20 mouse cellular contexts compared by ENCODE assay signal in the genomic region with DNA sequence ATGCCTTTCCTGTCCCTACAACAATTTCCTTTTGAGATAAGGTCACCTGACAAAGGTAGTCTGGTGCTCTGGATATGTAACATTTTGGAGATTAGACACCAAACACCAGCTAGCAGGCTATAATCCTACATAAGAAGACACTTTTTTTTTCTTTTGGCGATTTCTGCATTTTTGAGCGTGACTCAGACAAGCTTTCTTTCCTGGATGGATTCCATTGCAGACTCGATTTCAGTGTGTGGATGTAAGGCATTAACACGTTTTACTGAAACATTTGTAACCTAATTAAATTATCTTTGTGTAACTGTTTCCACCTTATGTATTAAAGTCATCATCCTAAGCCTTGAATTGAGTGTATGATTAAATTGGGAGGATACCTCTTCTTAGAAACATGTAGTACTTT. TPM values are rescaled to one million over a fixed set of nuclear protein-coding genes. Genes with fewer than 3 reads are reported as not detected.
DNase-seq lines count a peak whose midpoint lies in the region; ATAC-seq lines count a peak whose summit lies in the region.
"Had no signal": no experiment of that assay in that cellular context is flagged by ENCODE, and none has a peak within 500 bp of the region (broad histone marks: within the 10 kb centered on the region; RNA-seq: fewer than 3 reads in every experiment).

No protein-coding gene starts in this region.

- DNase-seq in frontal cortex, postnatal 14 days (ENCODE audit: low spot score in 2 of 2), result no peak
- DNase-seq in brain, adult 2 months (ENCODE audit: low read depth, low spot score), result peak; percentile 63
- DNase-seq in heart, postnatal 36 days, result no peak
- DNase-seq: adrenal gland, adult 2 months; adrenal gland, adult 8-10 months; adrenal gland, postnatal 10 days; adrenal gland, postnatal 14 days; adrenal gland, postnatal 25 days; adrenal gland, postnatal 36 days; B cell, adult 2 months; cerebellum, adult 11 months; cerebellum, adult 11-12 months; cerebellum, adult 18-20 months; cerebellum, adult 2 months had no signal

- intact Hi-C loops in heart, postnatal 36 days (cut with DNase I), result no loop called here

- ATAC-seq in frontal cortex, adult (ENCODE audit: low TSS enrichment), result peak; percentile 77
- ATAC-seq: activated CD4-positive, CD25-positive, alpha-beta regulatory T cell, adult 4 months; CD4-positive, CD25-positive, alpha-beta regulatory T cell, adult 4 months; Patski had no signal

RNA-seq across cellular contexts. Expression of gene Ncam2, which starts 7.9 kb away (rescaled TPM):
- total RNA-seq in heart, postnatal 36 days (2021), result under 1 TPM; 0.05 to 0.06 TPM
- total RNA-seq: CH12.LX, MEL had no signal
